Mouse (Mus musculus): ENCODE data around the gene Rab15. TPM values are rescaled to one million over a fixed set of nuclear protein-coding genes. Genes with fewer than 3 reads are reported as not detected.

The Rab15 gene
- polyA plus RNA-seq, 1 experiment from 2014 or later: 0.08 TPM

- 0 out of 2 replicates have a peak, but pooled peaks cover 3% of the 10 kb centered on the region for H3K4me1 ChIP-seq (ENCODE audit: insufficient read depth)
- H3K4me2 ChIP-seq (ENCODE audit: low read depth, low read length): no peak overlapping the region
- no peak overlapping the region for H3K9ac ChIP-seq (replicated peaks)
- no peak overlapping the region for H3K27ac ChIP-seq (ENCODE audit: low read depth)
- no peak for TF ChIP-seq CTCF (IDR thresholded peaks at IDR 0.05; ENCODE audit: low read depth)
- TF ChIP-seq EP300 (IDR thresholded peaks at IDR 0.05; ENCODE audit: low read depth): no peak
- H3K36me3 ChIP-seq (replicated peaks; ENCODE audit: insufficient read depth, low read length): peaks cover 3% of the 10 kb centered on the region; the same call in 1 of the 2 replicates
- ATAC-seq (no peak), DNase-seq (no peak)
- no peaks in the 10 kb centered on the region for H3K9me3 ChIP-seq (ENCODE audit: low read length)
- no peaks in the 10 kb centered on the region for H3K27me3 ChIP-seq (ENCODE audit: insufficient read depth, low read length)
- no peak overlapping the region for H3K4me3 ChIP-seq (ENCODE audit: low read depth, low read length)
- 83% methylated on average over 12 of the region's 12 CpGs for WGBS (ENCODE audit: insufficient replicate concordance)
These were observed 41.9 kb downstream of the Rab15 start for GRCm38 (mm10) chr12:76780639-76781468.

GRCm38 (mm10) chr12:76779951-76780350, 42.8 kb downstream of the Rab15 start:
- 86% methylated on average over 5 of the region's 5 CpGs for WGBS (ENCODE audit: insufficient replicate concordance)
- Histone ChIP-seq H3K4me1 (ENCODE audit: insufficient read depth) (0 out of 2 replicates have a peak, but pooled peaks cover 3% of the 10 kb centered on the region), H3K4me3 (ENCODE audit: low read depth, low read length) (no peak overlapping the region), H3K27me3 (ENCODE audit: insufficient read depth, low read length) (no peaks in the 10 kb centered on the region), H3K9ac (replicated peaks) (no peak overlapping the region), H3K9me3 (ENCODE audit: low read length) (no peaks in the 10 kb centered on the region), H3K36me3 (replicated peaks; ENCODE audit: insufficient read depth, low read length) (peaks cover 3% of the 10 kb centered on the region; the same call in 1 of the 2 replicates), H3K4me2 (ENCODE audit: low read depth, low read length) (no peak overlapping the region), H3K27ac (ENCODE audit: low read depth) (no peak overlapping the region)
- no peak for ATAC-seq
- DNase-seq: no peak
- TF ChIP-seq EP300 (IDR thresholded peaks at IDR 0.05; ENCODE audit: low read depth) (no peak), CTCF (IDR thresholded peaks at IDR 0.05; ENCODE audit: low read depth) (no peak)

- Histone ChIP-seq H3K4me2 (ENCODE audit: low read depth, low read length) (no peak overlapping the region), H3K9ac (replicated peaks) (no peak overlapping the region), H3K9me3 (ENCODE audit: low read length) (no peaks in the 10 kb centered on the region), H3K4me1 (ENCODE audit: insufficient read depth) (no peaks in the 10 kb centered on the region), H3K36me3 (replicated peaks; ENCODE audit: insufficient read depth, low read length) (peaks cover 3% of the 10 kb centered on the region; the same call in 1 of the 2 replicates), H3K27ac (ENCODE audit: low read depth) (no peak overlapping the region), H3K27me3 (ENCODE audit: insufficient read depth, low read length) (no peaks in the 10 kb centered on the region), H3K4me3 (ENCODE audit: low read depth, low read length) (no peak overlapping the region)
- DNase-seq (no peak), ATAC-seq (no peak)
- 77% methylated on average over 10 of the region's 10 CpGs for whole genome bisulfite sequencing (ENCODE audit: insufficient replicate concordance)
- TF ChIP-seq EP300 (IDR thresholded peaks at IDR 0.05; ENCODE audit: low read depth): no peak
- TF ChIP-seq CTCF (IDR thresholded peaks at IDR 0.05; ENCODE audit: low read depth): no peak
These were observed 44.2 kb downstream of the Rab15 start for GRCm38 (mm10) chr12:76778305-76779083.

GRCm38 (mm10) chr12:76777845-76778244, 44.9 kb downstream of the Rab15 start:
- Histone ChIP-seq H3K36me3 (replicated peaks; ENCODE audit: insufficient read depth, low read length) (peaks cover 3% of the 10 kb centered on the region; the same call in 1 of the 2 replicates), H3K9me3 (ENCODE audit: low read length) (no peaks in the 10 kb centered on the region), H3K27me3 (ENCODE audit: insufficient read depth, low read length) (no peaks in the 10 kb centered on the region), H3K4me2 (ENCODE audit: low read depth, low read length) (no peak overlapping the region), H3K4me1 (ENCODE audit: insufficient read depth) (no peaks in the 10 kb centered on the region; the same call in 1 of the 2 replicates), H3K4me3 (ENCODE audit: low read depth, low read length) (no peak overlapping the region), H3K9ac (replicated peaks) (no peak overlapping the region), H3K27ac (ENCODE audit: low read depth) (no peak overlapping the region)
- DNase-seq (no peak), ATAC-seq (no peak)
- TF ChIP-seq EP300 (IDR thresholded peaks at IDR 0.05; ENCODE audit: low read depth): no peak
- peak; percentile 40 for TF ChIP-seq CTCF (IDR thresholded peaks at IDR 0.05; ENCODE audit: low read depth)

GRCm38 (mm10) chr12:76776898-76777297, 45.8 kb downstream of the Rab15 start:
- Histone ChIP-seq H3K9ac (replicated peaks) (no peak overlapping the region), H3K4me1 (ENCODE audit: insufficient read depth) (no peaks in the 10 kb centered on the region; the same call in 1 of the 2 replicates), H3K9me3 (ENCODE audit: low read length) (no peaks in the 10 kb centered on the region), H3K27ac (ENCODE audit: low read depth) (no peak overlapping the region), H3K4me2 (ENCODE audit: low read depth, low read length) (no peak overlapping the region), H3K4me3 (ENCODE audit: low read depth, low read length) (no peak overlapping the region), H3K36me3 (replicated peaks; ENCODE audit: insufficient read depth, low read length) (peaks cover 3% of the 10 kb centered on the region; the same call in 1 of the 2 replicates), H3K27me3 (ENCODE audit: insufficient read depth, low read length) (no peaks in the 10 kb centered on the region)
- DNase-seq (no peak), ATAC-seq (no peak)
- TF ChIP-seq CTCF (IDR thresholded peaks at IDR 0.05; ENCODE audit: low read depth): no peak
- no peak for TF ChIP-seq EP300 (IDR thresholded peaks at IDR 0.05; ENCODE audit: low read depth)
- 61% methylated on average over 5 of the region's 5 CpGs for WGBS (ENCODE audit: insufficient replicate concordance)

GRCm38 (mm10) chr12:76775132-76775531, 47.6 kb downstream of the Rab15 start:
- no peaks in the 10 kb centered on the region for H3K9me3 ChIP-seq (ENCODE audit: low read length)

More at GRCm38 (mm10) chr12:76775132-76775531, 47.6 kb downstream of the Rab15 start:
- 86% methylated on average over 4 of the region's 4 CpGs for WGBS (ENCODE audit: insufficient replicate concordance)
- Histone ChIP-seq H3K4me3 (ENCODE audit: low read depth, low read length) (no peak overlapping the region), H3K4me2 (ENCODE audit: low read depth, low read length) (no peak overlapping the region), H3K9ac (replicated peaks) (no peak overlapping the region), H3K36me3 (replicated peaks; ENCODE audit: insufficient read depth, low read length) (peaks cover 3% of the 10 kb centered on the region; the same call in 1 of the 2 replicates), H3K27ac (ENCODE audit: low read depth) (no peak overlapping the region), H3K4me1 (ENCODE audit: insufficient read depth) (no peaks in the 10 kb centered on the region; the same call in 1 of the 2 replicates), H3K27me3 (ENCODE audit: insufficient read depth, low read length) (no peaks in the 10 kb centered on the region)
- DNase-seq (no peak), ATAC-seq (no peak)
- TF ChIP-seq EP300 (IDR thresholded peaks at IDR 0.05; ENCODE audit: low read depth): no peak

All from liver, postnatal 0 days (tissue).